Mouse (Mus musculus): ENCODE results near the gene Gpsm3. TPM values are rescaled to one million over a fixed set of nuclear protein-coding genes. Genes with fewer than 3 reads are reported as not detected.
"Not testable (repeated sequence)": the region's sequence is repeated elsewhere in the genome, so short reads cannot be mapped to it uniquely, and the experiment has no call there.

Gpsm3 gene
- total RNA-seq (2021), result 1 to 10 TPM; 4.7 to 4.8 TPM

DNA sequence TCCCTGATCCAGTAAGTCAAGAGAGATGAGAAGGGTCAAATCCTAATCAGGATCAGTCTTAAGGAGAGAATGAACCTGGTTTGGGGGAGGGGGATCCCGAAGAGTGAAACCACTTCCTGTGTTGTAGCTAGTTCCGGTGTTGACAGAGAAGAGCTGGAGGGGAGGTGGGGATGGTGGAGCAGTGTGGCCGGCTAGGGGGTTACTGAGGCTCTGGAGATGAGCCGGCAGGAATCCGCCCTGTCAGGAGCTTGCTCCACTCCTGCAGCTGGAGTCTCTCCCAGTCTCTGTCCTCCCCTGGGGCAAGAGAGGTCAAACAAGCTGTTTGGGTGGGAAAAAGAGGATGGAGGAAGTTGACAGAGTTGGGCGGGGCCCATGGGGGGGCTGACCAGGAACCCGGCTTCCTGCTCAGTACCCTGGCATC, at the start of gene Gpsm3:
Gene Gpsm3, plus strand, starts transcription at position 126 of the 421 bp plus-strand sequence.
- intact Hi-C loops (cut with DNase I), result no loop called here
- peak; percentile 65 to 76 for DNase-seq

DNA sequence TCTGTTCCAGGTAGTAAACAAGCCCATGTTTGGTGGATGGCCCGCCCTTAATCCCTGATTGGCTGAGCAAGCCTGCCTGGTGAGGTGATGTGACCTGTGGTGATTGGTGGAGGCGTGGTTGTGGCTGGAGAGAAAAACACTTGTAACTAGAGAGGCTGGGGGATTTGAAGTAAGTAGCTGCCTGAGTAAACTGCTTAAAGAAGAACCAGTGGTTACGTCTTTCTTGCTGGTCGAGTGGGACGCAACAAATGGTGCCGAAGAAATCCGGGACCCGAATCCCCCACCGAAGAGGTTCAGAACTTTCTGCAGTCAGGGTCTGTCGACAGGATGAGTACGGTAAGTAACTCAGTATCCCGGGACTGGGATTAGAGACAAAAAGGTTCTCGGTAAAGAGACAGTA, 46.0 kb upstream of the Gpsm3 start:
- intact Hi-C loops (cut with DNase I); DNase-seq: not testable (repeated sequence)

DNA sequence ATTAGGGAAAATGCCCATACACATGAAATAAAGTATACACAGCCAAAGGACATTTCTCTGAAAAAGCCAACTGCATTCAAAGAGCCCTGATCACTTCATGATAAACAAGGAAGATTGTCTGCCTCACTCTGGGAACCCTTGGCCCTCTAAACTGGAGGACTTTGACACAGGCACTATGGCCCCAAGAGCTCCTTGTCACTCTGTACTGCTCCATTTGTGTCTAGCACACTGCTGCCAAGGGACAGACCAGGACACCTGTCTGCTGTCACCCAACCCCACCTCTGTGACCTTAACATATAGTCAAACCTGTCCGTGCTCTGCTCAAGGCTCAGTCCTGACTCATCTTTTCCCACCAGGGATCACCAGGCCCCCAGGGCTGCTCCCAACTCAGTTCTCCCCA, 42.8 kb upstream of the Gpsm3 start:
- intact Hi-C loops (cut with DNase I), result no loop called here
- DNase-seq, result no peak

DNA sequence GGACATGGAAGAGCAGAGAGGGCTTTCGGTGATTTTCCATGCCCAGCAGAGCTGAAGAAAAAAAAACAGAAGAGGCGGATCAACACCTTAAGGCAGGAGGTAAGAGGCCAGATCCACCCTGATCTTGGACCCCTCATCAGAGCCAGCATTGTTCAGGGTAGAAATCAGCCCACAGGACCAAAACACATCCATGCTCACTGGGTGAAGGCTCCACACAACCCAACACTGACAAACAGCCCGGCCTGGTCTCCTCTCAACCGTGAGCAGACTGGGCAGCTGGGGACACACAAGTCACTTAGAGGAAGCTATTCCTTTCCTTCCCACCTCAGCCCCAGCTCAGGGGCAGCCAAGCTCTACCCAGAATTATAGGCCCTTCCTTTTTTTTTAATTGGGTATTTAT, 42.0 kb upstream of the Gpsm3 start:
- no peak for DNase-seq
- intact Hi-C loops (cut with DNase I), result no loop called here

DNA sequence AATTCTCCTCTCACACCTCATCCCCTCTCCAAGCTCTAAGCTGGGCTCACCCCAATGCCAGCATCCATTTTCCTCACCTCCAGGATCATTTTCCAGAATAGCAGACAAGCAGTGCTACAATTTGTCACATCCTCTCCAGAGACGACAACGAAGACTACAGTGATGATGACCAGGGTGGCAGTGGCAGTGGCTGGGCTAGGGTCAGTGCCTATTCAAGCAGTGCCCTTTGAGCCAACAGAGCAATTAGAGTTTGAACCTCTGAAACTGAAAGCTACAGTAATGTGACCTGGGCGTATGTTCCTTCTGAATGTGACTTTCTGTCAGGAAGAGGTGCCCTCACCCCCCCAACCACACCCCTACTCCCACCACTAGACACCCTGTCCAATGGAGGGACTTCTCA, 40.5 kb upstream of the Gpsm3 start:
- intact Hi-C loops (cut with DNase I), result no loop called here
- no peak for DNase-seq

DNA sequence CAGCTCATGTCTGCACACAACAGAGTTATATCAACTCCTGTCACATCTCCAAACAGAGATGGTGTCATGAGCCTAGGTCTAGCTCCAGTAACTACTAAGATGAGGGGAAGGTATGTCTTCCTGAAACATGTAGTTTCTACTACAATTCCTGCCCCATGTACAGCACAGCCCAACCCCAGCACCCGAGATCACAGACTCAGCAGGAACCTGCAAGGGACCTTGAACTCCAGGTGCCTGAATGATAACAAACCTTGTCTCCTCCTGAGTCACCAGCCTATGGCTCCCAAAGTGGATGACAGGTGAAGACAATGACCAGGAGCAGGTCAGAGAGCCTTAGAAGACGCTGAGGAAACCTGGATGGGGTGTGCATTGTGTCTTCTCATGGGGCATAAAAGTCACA, 39.8 kb upstream of the Gpsm3 start:
- no peak for DNase-seq
- intact Hi-C loops (cut with DNase I), result no loop called here

DNA sequence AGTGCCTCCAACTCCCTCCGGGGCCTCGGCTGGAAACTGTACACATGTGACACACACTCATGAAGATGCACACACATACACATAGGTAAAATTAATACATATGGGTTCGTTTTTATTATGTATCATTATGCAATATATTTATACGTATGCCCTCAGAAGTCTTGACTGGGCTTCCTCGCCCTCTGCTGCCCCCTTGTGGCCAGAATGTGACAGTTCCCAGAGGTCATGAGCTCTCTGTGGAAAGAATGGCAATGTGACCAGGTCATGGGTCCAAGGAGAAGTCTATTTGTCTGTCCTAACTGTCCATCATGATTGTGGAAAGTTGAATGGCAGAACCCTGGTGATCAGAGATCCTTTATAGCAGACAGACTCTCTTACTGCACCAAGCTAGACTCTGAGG, 34.1 kb upstream of the Gpsm3 start:
- DNase-seq, result peak; percentile 80 to 90
- intact Hi-C loops (cut with DNase I), result loop anchor here (1.0 to 2.0 kb wide), 2 partner anchors 64 to 115 kb away; no protein-coding TSS in a partner anchor

DNA sequence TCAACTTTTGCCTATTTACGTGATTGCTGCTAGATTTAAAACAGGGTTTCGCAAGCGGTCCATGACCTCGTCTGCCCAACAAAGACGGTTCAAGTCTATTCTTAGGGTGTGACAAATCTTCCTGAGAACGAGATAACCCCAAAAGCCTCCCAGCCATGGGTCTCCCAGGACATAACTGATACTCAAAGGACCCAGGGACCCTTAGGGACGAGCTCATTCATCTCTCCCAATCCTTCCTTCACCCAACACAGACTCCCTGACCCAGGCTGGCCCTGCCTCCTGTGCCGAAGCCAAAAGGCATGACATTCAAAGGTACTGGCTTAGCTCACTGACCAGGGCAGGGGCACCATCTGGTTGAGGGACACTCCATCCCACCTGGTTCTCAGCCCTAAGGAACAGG, 33.2 kb upstream of the Gpsm3 start:
- no peak for DNase-seq
- intact Hi-C loops (cut with DNase I), result no loop called here

DNA sequence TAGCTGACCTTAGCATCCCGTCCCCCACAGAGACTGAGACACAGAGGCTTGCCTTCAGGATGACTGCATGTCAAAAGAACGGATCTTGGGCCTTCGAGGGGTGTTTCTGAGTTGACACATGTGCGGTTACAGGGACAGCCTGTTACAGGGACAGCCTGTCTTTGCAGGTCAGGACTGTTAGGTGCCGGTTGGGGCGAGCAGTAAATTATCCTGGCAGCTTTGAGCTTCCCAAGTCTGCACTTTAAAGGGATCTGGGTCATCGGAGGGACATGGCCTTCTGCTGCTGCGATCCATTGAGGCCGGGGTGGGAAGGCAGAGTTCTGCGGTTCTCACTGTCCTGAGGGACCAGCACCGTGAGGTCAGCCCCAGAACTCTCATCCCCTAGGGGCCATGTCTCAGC, 32.2 kb upstream of the Gpsm3 start:
- no peak for DNase-seq
- intact Hi-C loops (cut with DNase I), result no loop called here

DNA sequence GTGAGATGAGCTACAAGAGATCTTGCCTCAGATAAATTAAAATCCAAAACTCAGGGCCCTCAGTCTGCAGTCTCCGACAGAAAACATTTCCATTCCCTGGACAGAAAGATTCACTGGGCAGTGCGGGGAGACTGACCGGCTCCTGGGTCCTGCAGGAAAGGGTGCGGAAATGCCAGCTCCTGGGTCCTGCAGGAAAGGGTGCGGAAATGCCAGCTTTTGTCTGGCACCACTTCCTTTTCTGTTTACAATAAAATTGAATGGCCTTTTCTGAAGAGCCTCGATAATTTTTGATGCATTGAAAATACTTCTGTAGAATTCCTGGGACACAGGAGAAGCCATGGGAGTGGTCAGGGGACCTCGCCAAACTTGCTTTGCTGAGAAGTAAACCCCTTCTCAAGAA, 30.5 kb upstream of the Gpsm3 start:
- DNase-seq, result no peak
- intact Hi-C loops (cut with DNase I), result no loop called here

DNA sequence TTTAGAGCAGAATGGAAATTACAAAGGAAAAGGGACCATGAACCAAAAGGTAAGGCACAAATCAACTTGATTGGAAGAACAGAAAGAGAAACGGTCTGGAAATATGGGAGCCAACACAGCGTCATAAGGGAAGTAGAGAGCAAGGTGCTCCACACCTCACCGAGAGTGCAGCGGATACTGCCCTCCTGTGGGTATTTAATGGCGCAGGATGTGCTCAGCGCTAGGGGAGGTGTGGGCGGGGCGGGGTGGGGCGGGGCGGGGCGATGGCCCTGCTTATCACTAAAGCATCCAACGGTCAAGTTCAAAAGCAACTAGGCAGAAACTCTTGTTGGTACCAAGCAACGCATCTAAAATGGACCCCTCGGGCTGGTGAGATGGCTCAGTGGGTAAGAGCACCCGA, 29.7 kb upstream of the Gpsm3 start:
- intact Hi-C loops (cut with DNase I), result no loop called here

DNA sequence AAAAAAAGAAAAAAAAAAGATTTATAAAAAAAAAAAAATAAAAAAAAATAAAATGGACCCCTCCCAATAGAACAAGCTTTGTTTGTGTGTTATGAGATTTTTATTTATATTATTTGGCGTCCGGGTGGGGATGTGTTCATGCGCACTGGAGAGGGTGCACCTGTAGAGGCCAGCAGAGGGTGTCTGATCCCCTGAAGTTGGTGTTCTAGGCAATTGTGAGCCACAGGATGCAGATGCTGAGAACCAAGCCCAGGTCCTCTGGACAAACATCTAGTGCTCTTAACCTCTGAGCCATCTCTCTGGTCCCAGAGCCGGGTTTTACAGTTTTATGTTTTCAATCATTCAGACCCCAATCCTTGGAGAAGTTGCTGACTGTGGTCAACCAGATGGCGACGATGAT, 29.2 kb upstream of the Gpsm3 start:
- DNase-seq, result no peak
- intact Hi-C loops (cut with DNase I), result no loop called here

More for the DNA sequence above, 29.7 kb upstream of the Gpsm3 start:
- no peak for DNase-seq

DNA sequence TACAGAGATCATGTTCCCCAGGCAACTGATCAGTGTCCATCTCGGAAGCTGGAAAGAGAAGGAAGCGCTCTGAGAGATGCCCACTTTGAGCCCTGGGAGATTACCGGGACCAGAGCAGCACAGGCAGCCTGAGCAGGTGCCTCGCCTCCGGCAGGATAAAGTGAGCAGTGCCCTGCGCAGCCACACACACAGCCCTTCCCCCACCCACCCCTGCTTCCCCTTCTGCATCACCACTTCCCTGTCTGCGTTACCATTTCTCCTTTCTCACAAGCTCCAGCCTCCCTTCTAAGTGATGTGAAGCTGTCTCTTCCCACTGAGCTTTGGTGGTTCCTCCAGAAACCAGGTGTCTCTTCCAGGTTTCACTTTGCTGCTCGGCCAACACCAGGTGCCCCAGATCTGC, 28.4 kb upstream of the Gpsm3 start:
- no peak for DNase-seq
- intact Hi-C loops (cut with DNase I), result no loop called here

DNA sequence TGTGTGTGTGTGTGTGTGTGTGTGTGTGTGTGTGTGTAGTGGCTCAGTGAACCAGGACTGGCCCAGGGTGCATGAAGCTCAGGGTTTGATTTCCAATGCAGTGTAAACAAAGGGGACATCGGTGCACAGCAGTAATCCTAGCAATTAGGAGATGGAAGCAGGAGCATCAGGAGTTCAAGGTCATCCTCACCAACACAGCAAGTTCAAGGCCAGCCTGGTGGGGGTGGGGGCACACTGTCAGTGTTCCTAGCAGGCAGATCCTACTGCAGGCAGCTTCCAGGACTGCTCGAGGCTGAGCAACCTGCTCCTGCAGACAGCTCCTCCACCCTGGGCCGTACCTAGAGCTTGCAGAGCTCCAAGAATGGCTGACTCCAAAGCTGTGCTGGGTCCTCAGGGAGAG, 27.0 kb upstream of the Gpsm3 start:
- intact Hi-C loops (cut with DNase I), result no loop called here
- DNase-seq, result no peak

DNA sequence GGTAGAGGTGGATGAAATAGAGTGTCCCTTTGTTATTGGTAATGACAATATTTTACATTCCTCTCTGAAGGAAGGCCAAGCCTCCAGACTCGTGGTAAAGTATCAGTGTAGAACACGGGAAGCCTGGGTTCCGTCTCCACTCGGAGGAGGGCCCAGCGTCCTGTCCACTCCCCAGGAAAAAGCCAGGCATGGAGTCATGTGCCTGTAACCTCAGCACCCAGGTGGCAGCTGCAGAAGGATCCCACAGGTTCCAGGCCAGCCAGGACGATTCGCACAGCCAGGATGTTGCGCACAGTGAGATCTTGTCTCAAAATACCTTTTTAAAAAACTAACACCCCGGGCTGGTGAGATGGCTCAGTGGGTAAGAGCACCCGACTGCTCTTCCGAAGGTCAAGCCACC, 26.3 kb upstream of the Gpsm3 start:
- DNase-seq, result no peak
- intact Hi-C loops (cut with DNase I), result no loop called here

DNA sequence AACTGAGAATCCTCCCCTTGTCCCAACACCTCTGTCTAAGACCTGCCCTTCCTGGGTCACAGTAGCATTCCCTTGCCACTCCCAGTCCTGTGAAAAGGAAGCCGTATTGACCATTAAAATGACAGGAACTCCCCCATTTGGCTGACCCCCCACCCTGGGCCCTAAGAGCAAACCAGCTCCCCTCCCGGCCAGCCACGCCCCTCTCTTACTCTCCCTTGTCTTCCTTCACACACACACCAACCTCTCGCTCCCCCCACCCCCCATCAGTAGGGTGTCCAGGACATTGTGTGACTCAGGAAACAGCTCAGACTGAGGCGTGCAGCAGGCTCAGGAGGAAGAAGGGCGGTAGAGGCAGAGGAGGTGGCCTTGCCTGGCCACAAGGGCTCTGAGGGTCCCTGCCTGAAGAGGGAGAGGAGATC, 25.6 kb upstream of the Gpsm3 start, which contains the start of gene Notch4:
Gene Notch4, plus strand, starts transcription at position 266 of the 419 bp plus-strand sequence.
- intact Hi-C loops (cut with DNase I), result loop anchor here (2.0 kb wide), 1 partner anchor 23 kb away; no protein-coding TSS in a partner anchor
- DNase-seq, result peak; percentile 60 to 64

DNA sequence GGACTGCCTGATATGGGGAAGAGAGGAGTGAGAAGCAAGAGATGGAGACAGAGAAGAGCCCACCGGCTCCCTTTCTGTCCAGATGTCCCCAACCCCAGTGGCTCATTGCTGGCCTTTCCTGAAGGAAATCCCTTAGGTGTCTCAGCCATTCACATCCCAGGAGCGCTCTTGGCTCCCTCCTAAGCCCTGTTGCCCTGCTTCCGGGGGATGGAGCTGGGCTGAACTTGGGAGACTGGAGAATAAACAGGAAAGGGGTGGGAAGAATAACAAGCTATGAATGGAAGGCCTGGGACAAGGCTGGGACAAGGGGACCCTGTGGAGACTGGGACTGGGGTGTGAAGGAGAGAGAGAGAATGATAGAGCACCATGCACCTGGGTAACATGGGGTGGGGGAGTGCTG, 24.8 kb upstream of the Gpsm3 start:
- intact Hi-C loops (cut with DNase I), result loop anchor here (2.0 kb wide), 1 partner anchor 22 kb away; no protein-coding TSS in a partner anchor
- peak; percentile 54 to 56 for DNase-seq

DNA sequence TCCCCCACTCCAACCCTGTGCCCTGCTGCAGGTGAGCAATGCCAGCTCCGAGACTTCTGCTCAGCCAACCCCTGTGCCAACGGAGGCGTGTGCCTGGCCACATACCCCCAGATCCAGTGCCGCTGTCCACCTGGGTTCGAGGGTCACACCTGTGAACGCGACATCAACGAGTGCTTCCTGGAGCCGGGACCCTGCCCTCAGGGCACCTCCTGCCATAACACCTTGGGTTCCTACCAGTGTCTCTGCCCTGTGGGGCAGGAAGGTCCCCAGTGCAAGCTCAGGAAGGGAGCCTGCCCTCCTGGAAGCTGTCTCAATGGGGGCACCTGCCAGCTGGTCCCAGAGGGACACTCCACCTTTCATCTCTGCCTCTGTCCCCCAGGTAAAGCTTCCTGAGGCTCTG, 22.3 kb upstream of the Gpsm3 start:
- no peak for DNase-seq
- intact Hi-C loops (cut with DNase I), result no loop called here

DNA sequence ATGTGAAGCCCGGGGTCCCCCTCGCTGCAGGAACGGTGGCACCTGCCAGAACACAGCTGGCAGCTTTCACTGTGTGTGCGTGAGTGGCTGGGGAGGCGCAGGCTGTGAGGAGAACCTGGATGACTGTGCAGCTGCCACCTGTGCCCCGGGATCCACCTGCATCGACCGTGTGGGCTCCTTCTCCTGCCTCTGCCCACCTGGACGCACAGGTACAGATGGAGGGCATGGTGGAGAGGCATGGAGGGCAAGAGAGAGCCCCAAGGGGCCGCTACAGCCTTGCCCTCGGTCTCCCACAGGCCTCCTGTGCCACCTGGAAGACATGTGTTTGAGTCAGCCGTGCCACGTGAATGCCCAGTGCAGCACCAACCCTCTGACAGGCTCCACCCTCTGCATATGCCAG, 21.2 kb upstream of the Gpsm3 start:
- no peak for DNase-seq
- intact Hi-C loops (cut with DNase I), result no loop called here

DNA sequence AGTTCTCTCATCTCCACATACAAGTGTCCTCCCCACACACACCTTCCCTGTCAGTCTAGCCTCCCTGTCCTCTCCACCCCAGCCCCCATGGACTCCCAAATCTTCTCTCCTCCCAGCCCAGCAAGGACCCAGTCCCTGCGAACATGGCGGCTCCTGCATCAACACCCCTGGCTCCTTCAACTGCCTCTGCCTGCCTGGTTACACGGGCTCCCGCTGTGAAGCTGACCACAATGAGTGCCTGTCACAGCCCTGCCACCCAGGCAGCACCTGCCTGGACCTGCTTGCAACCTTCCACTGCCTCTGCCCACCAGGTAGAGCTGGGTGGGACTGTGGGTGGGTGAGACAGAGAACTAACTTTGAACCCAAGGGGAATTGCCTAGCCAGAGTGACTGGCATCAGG, 19.7 kb upstream of the Gpsm3 start:
- DNase-seq, result no peak
- intact Hi-C loops (cut with DNase I), result no loop called here

DNA sequence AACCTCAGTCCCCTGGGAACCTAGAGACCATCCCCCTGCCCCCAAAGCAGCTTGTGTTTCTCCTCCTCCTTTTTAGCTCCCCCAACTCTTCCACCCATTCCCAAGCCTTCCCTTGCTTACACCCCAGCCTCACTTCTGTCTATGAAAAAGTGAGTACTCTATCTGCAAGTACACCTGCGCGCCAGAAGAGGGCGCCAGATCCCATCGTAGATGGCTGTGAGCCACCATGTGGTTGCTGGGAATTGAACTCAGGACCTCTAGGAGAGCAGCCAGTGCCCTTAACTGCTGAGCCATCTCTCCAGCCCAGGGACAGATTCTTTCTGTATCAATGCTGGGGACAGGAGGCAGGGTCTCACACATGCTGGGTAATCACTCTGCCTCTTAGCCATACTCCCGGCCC, 17.7 kb upstream of the Gpsm3 start:
- peak in 1 of 2 experiments; percentile 29 for DNase-seq
- intact Hi-C loops (cut with DNase I), result loop anchor here (2.0 kb wide), 1 partner anchor 47 kb away; no protein-coding TSS in a partner anchor

DNA sequence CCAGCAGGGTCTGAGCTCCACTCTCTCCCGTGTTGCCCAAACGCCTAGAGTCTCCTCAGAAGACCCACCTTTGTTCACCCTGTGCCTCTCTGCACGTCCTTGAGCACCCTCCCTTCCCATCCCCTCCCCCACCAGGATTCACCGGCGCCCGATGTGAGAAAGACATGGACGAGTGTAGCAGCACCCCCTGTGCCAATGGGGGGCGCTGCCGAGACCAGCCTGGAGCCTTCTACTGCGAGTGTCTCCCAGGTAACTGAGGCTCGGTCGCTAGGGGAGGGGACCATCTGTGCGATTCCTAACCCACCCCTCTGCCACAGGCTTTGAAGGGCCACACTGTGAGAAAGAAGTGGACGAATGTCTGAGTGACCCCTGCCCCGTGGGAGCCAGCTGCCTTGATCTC, 17.2 kb upstream of the Gpsm3 start:
- no peak for DNase-seq
- intact Hi-C loops (cut with DNase I), result loop anchor here (2.0 kb wide), 1 partner anchor 46 kb away; no protein-coding TSS in a partner anchor

DNA sequence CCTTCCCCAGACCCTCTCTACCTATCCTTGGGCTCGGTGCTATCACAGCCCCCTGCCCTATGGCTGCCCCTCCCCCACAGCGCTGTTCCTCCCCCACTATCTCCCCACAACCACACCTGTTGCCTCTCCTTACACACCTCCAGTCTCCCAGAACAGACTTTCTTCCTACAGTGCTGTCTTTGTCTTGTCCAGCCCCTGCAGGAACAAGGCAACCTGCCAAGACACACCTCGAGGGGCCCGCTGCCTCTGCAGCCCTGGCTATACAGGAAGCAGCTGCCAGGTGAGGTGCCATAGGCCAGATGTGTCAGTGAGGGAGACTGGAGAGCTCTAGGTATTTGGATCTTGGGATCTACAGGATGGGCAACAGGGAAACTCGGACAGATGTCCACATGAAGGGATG, 13.0 kb upstream of the Gpsm3 start:
- DNase-seq, result no peak
- intact Hi-C loops (cut with DNase I), result no loop called here
